Mouse (Mus musculus): Measurements from ENCODE around the gene Cacna1c.

Gene Cacna1c

DNA sequence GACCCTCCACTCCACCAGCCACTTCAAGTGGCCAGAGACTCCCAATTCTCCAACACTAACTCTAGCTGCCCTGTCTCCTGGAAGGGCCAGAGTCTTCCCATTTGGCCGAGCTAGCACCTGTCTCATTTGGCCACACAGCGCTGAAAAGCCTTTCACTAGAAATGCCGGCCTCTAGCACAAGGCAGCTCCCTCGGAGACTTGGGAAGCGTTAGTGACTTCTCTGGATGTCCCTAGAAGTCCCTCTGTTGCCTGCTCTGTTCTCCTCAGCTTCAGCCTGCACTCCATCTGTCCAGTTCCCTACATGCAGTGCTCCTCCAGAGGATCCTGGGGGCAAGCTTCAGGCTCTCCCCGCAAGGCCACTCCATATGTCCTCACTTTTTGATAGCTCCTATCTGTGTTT lies 101.1 kb downstream of the Cacna1c start:
- DNase-seq (ENCODE audit: low spot score): no peak

DNA sequence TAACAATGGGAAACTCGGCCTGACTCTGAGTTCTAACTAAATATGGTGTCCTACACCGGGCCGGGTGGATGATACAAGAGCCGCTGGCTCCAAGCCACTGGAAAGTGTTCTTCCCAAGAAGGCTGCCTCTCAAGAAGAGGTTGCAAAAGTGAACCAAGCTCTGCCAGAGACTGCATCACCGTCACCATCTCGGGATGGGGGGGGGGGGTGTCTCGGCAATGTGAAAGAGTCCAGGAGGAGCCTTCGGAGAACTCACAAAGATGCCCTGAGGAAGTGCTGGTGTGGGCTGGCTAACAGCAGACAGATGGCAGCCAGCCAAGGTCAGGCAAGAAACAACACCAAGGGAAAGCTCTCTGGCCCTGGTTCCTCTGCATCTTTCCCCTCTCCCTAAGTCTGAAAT lies 107.0 kb downstream of the Cacna1c start:
- DNase-seq (ENCODE audit: low spot score): no peak

DNA sequence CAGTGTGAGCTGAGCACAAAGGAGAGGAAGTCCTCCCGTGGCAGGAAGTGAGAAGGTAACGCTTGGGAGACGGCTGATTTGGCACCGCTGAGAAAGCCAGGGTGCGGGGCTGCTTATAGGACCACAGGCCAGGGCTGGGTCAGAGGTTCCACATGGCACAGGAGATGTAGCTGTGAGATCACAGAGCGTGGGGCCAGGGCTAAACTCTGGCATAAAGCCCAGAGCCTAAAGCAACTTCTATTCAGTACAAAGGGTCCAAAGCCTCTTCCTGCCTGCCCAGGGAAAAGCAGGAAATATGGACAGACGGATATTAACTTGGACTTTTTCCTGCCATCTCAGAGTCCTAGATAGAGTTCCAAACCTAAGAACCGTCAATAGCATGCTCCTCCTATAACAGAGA lies 107.8 kb downstream of the Cacna1c start:
- no peak for DNase-seq (ENCODE audit: low spot score)

- DNase-seq (ENCODE audit: low spot score): no peak
These were observed 108.3 kb downstream of the Cacna1c start for GRCm38 (mm10) chr6:119087919-119088318.

- no peak for DNase-seq (ENCODE audit: low spot score)
These were observed 110.4 kb downstream of the Cacna1c start for GRCm38 (mm10) chr6:119085789-119086188.

GRCm38 (mm10) chr6:119084532-119084931 lies 111.7 kb downstream of the Cacna1c start:
- DNase-seq (ENCODE audit: low spot score): no peak

DNA sequence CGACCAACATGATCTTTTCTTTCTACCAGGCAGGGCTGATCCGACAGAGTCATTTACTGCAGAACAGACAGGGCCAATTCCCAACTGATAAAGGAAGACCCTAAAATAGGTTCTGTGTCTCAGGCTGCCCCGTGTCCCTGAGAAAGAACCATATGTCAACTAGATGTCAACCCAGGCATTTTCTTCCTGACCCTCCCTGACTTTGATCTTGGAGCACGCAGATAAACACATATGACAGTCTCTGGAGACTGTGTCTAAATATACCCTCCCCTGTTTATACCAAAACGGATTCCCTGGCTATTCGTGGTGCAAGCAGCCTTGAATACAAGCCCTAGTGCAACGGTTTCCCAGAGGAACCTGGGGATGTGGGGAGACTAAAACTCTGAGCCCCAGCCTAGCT lies 112.7 kb downstream of the Cacna1c start:
- DNase-seq (ENCODE audit: low spot score): no peak

DNA sequence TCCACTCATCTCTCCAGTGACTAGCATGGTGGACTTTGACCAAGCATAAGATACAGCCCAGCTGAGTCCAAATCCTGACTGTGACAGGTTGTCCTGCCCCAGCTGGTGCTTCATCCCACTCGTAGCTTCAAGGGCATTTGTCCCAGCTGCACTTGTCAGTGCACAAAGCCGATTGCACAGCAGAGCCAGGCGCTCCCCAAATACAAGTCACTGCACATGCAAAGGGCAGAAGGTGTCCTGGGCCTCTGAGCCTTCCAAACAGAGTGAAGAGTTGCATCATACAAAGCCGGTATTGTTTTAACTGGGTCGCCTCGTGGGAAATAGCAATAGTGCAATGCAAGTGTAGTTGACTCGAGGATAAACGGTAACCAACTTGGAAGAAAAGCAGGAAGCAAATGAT lies 113.6 kb downstream of the Cacna1c start:
- DNase-seq (ENCODE audit: low spot score): no peak

- no peak for DNase-seq (ENCODE audit: low spot score)
These were observed 114.6 kb downstream of the Cacna1c start for GRCm38 (mm10) chr6:119081650-119082049.

GRCm38 (mm10) chr6:119079626-119080025 lies 116.6 kb downstream of the Cacna1c start:
- no peak for DNase-seq (ENCODE audit: low spot score)

- no peak for DNase-seq (ENCODE audit: low spot score)
These were observed 117.3 kb downstream of the Cacna1c start for GRCm38 (mm10) chr6:119078912-119079311.

- no peak for DNase-seq (ENCODE audit: low spot score)
These were observed 119.0 kb downstream of the Cacna1c start for GRCm38 (mm10) chr6:119077231-119077630.

GRCm38 (mm10) chr6:119073419-119074071 lies 122.7 kb downstream of the Cacna1c start:
- no peak for DNase-seq (ENCODE audit: low spot score)

- no peak for DNase-seq (ENCODE audit: low spot score)
These were observed 123.4 kb downstream of the Cacna1c start for GRCm38 (mm10) chr6:119072772-119073171.

DNA sequence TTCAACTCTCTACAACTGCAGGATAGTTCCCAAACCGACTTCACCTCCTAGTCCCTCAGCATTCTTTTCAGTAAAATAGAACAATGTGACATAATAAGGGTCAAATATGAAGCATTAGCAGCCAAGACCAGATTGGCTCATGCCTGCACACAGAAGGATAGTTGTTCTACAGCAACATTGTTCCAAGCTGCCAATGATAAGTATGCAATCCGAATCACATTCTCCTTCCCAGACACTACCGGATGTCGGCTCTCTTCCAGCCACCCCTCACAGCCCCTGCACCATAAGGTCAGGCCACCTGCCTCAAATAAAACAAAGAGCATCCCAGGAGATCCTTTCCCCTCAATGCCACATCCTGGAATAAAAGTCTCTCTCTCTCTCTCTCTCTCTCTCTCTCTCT lies 125.4 kb downstream of the Cacna1c start:
- no peak for DNase-seq (ENCODE audit: low spot score)

- no peak for DNase-seq (ENCODE audit: low spot score)
These were observed 125.9 kb downstream of the Cacna1c start for GRCm38 (mm10) chr6:119070351-119070750.

DNA sequence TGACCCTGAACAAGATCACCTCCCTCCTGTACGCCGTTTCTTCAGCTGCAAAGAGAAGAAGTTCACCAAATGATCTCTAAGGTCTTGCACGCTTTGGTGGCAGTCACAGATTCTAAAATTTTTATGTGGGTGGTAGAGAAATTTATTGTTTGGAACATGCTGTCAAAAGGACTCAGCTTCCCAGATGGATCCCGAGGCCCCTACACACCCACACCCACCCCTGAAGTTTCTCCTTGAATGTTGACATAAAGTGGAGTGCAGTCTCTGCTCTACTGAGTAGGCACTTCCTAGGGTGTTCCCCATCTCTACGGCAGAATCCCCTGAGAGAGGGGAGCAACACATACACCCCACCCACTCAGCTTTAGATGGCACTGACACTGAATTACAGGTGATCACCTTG lies 127.1 kb downstream of the Cacna1c start:
- DNase-seq (ENCODE audit: low spot score): no peak

- no peak for DNase-seq (ENCODE audit: low spot score)
These were observed 127.6 kb downstream of the Cacna1c start for GRCm38 (mm10) chr6:119068650-119069049.

DNA sequence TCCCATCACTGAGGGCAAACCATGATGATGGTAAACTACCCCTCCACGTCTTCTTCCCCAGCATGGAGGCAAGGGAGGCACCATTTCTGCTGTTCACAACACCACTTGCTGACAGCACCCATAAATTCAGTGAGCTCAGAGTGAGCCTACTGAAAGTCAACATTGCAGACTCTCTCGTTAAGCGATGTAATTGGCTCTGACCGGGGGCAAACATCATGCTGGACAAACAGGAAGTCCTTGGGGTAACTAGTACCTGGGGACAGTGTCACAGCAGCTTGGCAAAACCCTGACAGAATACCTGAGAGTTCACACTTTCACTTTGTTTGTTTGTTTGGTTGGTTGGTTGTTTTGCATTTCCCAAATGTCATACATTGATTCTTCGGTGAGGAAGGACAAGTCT lies 131.3 kb downstream of the Cacna1c start:
- DNase-seq (ENCODE audit: low spot score): no peak

- DNase-seq (ENCODE audit: low spot score): no peak
These were observed 131.8 kb downstream of the Cacna1c start for GRCm38 (mm10) chr6:119064430-119064829.

DNA sequence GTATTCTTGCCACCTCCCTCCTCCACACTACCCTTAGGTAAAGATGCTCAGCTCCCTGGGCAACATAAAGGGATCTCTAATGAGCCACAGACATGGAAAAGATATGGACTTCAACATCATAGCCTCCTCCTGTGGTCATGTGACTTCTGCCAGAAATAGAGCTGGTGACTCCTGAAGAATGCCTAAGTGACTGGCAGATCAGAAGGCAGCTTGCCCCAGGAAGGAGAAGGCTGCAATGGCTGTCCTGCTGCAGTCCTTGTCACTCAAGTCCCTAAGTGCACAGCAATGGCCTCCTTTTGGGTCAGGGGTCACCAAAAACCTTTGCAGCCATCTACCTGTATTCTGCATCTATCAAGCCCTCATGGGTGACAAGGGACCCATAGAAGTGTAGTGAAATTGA lies 133.5 kb downstream of the Cacna1c start:
- no peak for DNase-seq (ENCODE audit: low spot score)

DNA sequence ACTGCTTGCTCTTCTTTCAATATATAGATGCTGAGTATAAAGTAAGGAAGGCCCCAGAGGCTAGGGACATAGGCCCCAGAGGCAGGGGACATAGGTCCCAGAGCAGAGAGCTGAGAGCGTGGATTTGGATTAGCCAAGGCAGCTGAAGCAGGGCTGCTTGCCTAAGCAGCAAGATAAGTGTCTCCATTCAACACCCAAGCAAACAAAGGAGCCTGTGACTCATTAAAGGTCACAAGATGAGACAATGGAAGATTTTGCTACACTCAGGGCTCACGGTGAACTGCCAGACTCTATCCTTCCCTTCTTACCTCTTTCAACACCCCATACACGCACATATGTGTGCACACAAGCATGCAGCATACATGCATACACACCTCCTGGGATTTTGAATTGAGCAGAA lies 137.3 kb downstream of the Cacna1c start:
- DNase-seq (ENCODE audit: low spot score): no peak

DNA sequence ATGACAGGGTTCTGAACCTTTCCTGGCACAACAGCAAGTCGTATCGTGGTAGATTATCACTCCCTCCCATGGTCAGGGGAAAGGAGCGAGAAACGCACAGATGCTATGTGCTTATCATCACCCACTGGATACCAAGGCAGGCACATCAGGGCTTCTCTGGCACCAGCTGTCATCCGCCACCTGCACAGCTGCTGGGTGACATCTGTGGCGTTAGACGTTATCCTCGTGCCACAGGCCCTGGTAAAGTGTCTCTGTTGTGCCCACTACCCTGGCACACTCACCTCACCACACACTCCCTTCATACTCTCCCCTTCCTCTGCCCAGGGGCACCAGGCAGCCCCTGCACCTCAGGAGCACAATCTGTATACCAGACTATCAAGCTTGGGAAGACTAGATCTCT lies 137.8 kb downstream of the Cacna1c start:
- DNase-seq (ENCODE audit: low spot score): no peak

DNA sequence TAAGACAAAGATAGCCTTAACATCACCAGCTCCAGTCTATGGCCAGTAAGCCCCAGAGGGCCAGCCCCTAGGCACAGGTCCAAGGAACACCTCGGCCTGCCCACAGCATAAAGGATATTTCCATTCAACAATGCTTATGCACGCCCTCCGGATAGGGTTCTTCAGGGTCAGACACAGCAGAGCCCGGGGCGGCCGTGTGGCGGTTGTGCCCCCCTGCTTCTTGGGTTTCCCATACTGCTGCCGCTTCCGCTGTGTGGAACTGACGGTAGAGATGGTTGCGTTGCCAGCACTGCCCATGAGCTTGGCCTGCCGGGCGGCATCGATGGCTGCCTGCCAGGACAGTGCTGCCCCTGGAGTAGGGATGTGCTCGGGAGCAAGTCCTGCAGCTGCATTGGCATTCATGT lies 139.1 kb downstream of the Cacna1c start:
- DNase-seq (ENCODE audit: low spot score): no peak

DNA sequence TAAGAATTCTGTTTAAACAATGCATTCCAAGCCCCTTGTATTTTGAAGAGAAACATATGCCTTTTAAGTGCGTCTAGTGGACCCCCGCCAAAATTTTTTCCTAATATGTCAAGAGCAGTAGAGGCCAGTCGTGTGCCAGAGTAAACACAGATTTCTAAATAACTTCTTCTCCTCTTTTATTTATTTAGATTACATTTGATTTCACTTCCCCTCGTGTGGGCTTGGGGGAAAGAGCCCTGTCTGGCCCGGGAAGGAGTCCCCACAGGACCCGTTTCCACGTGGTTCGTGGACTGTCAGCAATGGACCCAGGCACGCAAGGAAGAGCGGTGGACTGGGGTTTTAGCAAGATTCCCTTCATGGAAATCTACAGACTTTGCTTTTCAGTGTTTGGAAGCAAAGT lies 143.4 kb downstream of the Cacna1c start:
- no peak for DNase-seq (ENCODE audit: low spot score)
